Mouse (Mus musculus): ENCODE data around the gene Dvl3. TPM values are rescaled to one million over a fixed set of nuclear protein-coding genes. Genes with fewer than 3 reads are reported as not detected.

Gene Dvl3
- total and polyA plus RNA-seq, 3 experiments, result 1.9 to 16.9 (median 7.7) TPM

- in situ Hi-C loops (cut with MboI; ENCODE audit: low pct_ligation_motif_present, low pct_unique_long_range_greater_than_20kb, low sequenced_read_pairs), result loop anchor here (5.0 kb wide), 2 partner anchors 41 to 64 kb away; partner anchors contain the start of genes Alg3, Eef1akmt4 and Gm49333
- TF ChIP-seq E2F4 (IDR thresholded peaks at IDR 0.05; ENCODE audit: insufficient replicate concordance, low read depth, low read length) (no peak), GABPA (IDR thresholded peaks at IDR 0.05; ENCODE audit: insufficient replicate concordance, low read depth, low read length) (no peak; the same call in 1 of the 2 replicates), JUN (IDR thresholded peaks at IDR 0.05; ENCODE audit: insufficient read depth, low read depth, low read length) (peak; percentile 19; the same call in 1 of the 2 replicates), EP300 (IDR thresholded peaks at IDR 0.05; ENCODE audit: low read length) (peak; percentile 21; the same call in 1 of the 2 replicates), SMC3 (IDR thresholded peaks at IDR 0.05; ENCODE audit: low read depth, low read length) (peak; percentile 7; the same call in 1 of the 2 replicates), ZKSCAN1 (IDR thresholded peaks at IDR 0.05; ENCODE audit: borderline replicate concordance, low read depth, low read length) (no peak), NELFE (IDR thresholded peaks at IDR 0.05; ENCODE audit: low read depth, low read length) (peak; percentile 96), CHD1 (IDR thresholded peaks at IDR 0.05; ENCODE audit: low read depth, low read length) (0 out of 2 replicates have a peak, but pooled peaks have one; percentile 48), SIN3A (IDR thresholded peaks at IDR 0.05; ENCODE audit: low read length) (peak; percentile 99), IRF4 (IDR thresholded peaks at IDR 0.05; ENCODE audit: low read depth, low read length) (no peak; the same call in none of the 2 replicates), TBP (conservative IDR thresholded peaks at IDR 0.05; ENCODE audit: low read depth, low read length) (peak; percentile 79), ZMIZ1 (IDR thresholded peaks at IDR 0.05; ENCODE audit: low read depth, low read length) (peak; percentile 94), MAFK (IDR thresholded peaks at IDR 0.05; ENCODE audit: insufficient replicate concordance, low read length) (peak; percentile 95), BHLHE40 (IDR thresholded peaks at IDR 0.05; ENCODE audit: low read depth, low read length) (peak; percentile 49; the same call in 1 of the 2 replicates), ETS1 (conservative IDR thresholded peaks at IDR 0.05; ENCODE audit: low read depth, low read length) (peak; percentile 11; the same call in 1 of the 2 replicates), CTCF (conservative IDR thresholded peaks at IDR 0.05 in 1 of 2, IDR thresholded peaks at IDR 0.05 in 1 of 2; ENCODE audit: low read depth in 2 of 2, low read length in 2 of 2) (no peak), HCFC1 (IDR thresholded peaks at IDR 0.05; ENCODE audit: low read depth, low read length) (peak; percentile 83), KAT2A (IDR thresholded peaks at IDR 0.05; ENCODE audit: insufficient replicate concordance, low read length) (0 out of 2 replicates have a peak, but pooled peaks have one; percentile 60), USF1 (IDR thresholded peaks at IDR 0.05; ENCODE audit: low read depth, low read length) (no peak), TCF12 (IDR thresholded peaks at IDR 0.05; ENCODE audit: low read depth, low read length) (peak; percentile 86), UBTF (IDR thresholded peaks at IDR 0.05; ENCODE audit: low read depth, low read length) (no peak), MYC (IDR thresholded peaks at IDR 0.05; ENCODE audit: low read depth, low read length) (peak; percentile 88), ZC3H11A (IDR thresholded peaks at IDR 0.05; ENCODE audit: low read depth, low read length) (no peak), MEF2A (IDR thresholded peaks at IDR 0.05; ENCODE audit: borderline replicate concordance, low read depth, low read length) (peak; percentile 72), POLR2A (IDR thresholded peaks at IDR 0.05; ENCODE audit: low read depth, low read length) (peak; percentile 96), CHD2 (IDR thresholded peaks at IDR 0.05; ENCODE audit: low read length) (peak; percentile 38; the same call in 1 of the 2 replicates), MAZ (IDR thresholded peaks at IDR 0.05; ENCODE audit: low read depth, low read length) (peak; percentile 54; the same call in 1 of the 2 replicates), RCOR1 (conservative IDR thresholded peaks at IDR 0.05; ENCODE audit: low read depth, low read length) (no peak; the same call in 1 of the 2 replicates), POLR2AphosphoS2 (IDR thresholded peaks at IDR 0.05; ENCODE audit: low read depth, low read length) (peak; percentile 93), RAD21 (IDR thresholded peaks at IDR 0.05; ENCODE audit: low read depth, low read length) (no peak), MAX (IDR thresholded peaks at IDR 0.05; ENCODE audit: low read length) (peak; percentile 80), ELF1 (IDR thresholded peaks at IDR 0.05; ENCODE audit: low read depth, low read length) (peak; percentile 86), NRF1 (IDR thresholded peaks at IDR 0.05; ENCODE audit: low read depth, low read length) (peak; percentile 93), PAX5 (IDR thresholded peaks at IDR 0.05; ENCODE audit: low read length) (no peak), MXI1 (IDR thresholded peaks at IDR 0.05; ENCODE audit: low read depth, low read length) (peak; percentile 97), JUND (conservative IDR thresholded peaks at IDR 0.05; ENCODE audit: low read depth, low read length) (0 out of 2 replicates have a peak, but pooled peaks have one; percentile 8), ZNF384 (IDR thresholded peaks at IDR 0.05; ENCODE audit: low read depth, low read length) (no peak)
Measured at GRCm38 (mm10) chr16:20548096-20548948, 31.5 kb downstream of the Dvl3 start, which contains the start of gene Abcf3. Gene Abcf3 (plus strand): TSS chr16:20548577.

More at GRCm38 (mm10) chr16:20548096-20548948, 31.5 kb downstream of the Dvl3 start, which contains the start of gene Abcf3:
- Histone ChIP-seq H3K4me1 (ENCODE audit: control insufficient read depth in 1 of 2, insufficient read depth in 2 of 2) (peaks cover 2 to 20% of the 10 kb centered on the region in 2 experiments), H3K4me2 (ENCODE audit: insufficient read depth, low read depth, poor library complexity, severe bottlenecking) (peak within 1 kb of the TSS; percentile 65), H3K27me3 (replicated peaks) (no peaks in the 10 kb centered on the region), H3K27ac (ENCODE audit: insufficient read depth, low read depth) (peak within 1 kb of the TSS; percentile 75), H3K9ac (ENCODE audit: insufficient read depth, low read depth) (peak within 1 kb of the TSS; percentile 84), H3K4me3 (replicated peaks in 1 of 3; ENCODE audit: low read depth in 2 of 3, low read length in 2 of 3, poor library complexity in 1 of 3) (peak within 1 kb of the TSS; percentile 64 to 100 (median 90)), H3K79me2 (replicated peaks; ENCODE audit: control insufficient read depth, extremely low read depth, insufficient read depth, poor library complexity, severe bottlenecking) (peaks cover 19% of the 10 kb centered on the region), H3K36me3 (replicated peaks in 1 of 2; ENCODE audit: control insufficient read depth in 1 of 2, insufficient read depth in 1 of 2, low read length in 1 of 2) (peaks cover 57 to 65% of the 10 kb centered on the region in 2 experiments), H3K9me3 (replicated peaks; ENCODE audit: low read length) (peaks cover 4% of the 10 kb centered on the region)
- dilution Hi-C loops (cut with MboI; ENCODE audit: extremely low pct_ligation_motif_present, extremely low pct_unique_long_range_greater_than_20kb, low sequenced_read_pairs), result no loop called here
- DNase-seq (ENCODE audit: extremely low read depth), result peak; percentile 100

Data from CH12.LX (cell line).